Mouse (Mus musculus): Measurements from ENCODE around the gene Auts2.

Gene Auts2

DNA sequence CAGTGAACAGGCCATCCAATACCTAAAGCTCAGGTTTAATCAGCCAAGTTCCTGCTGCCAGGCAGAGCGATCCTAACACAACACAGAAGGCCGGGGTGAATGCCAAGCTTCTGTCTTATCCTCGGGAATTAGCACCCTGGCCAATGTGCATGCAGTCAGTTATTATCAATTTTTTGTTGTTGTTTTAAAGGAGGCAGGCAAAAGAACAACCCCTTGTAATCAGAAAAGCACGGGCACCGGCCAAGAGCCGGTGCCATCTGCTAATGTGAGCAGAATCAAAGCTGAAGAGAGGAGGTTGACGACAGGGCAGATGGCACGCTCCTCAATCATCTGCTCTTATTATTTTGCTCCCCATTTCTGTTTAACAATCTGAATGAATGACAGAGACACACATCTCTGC, 373.1 kb downstream of the Auts2 start:
- DNase-seq (ENCODE audit: low spot score): no peak

DNA sequence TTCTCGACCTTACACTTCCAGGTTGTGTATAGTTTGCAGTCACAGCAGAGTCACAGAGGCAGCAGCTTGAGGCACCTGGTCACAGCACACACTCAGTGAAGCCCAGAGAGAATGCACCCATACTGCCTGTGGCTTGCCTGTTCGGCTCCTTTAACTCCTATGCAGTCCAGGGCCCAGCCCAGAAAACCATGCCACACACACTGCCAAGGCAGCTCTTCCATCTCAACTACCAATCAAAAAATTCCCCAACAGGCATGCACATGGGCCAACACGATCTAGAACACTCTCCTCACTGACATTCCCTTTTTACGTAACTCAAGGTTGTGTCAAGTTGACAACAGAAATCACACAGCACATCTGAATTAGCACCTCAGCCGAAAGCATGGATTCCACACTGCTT, 374.3 kb downstream of the Auts2 start:
- no peak for DNase-seq (ENCODE audit: low spot score)

DNA sequence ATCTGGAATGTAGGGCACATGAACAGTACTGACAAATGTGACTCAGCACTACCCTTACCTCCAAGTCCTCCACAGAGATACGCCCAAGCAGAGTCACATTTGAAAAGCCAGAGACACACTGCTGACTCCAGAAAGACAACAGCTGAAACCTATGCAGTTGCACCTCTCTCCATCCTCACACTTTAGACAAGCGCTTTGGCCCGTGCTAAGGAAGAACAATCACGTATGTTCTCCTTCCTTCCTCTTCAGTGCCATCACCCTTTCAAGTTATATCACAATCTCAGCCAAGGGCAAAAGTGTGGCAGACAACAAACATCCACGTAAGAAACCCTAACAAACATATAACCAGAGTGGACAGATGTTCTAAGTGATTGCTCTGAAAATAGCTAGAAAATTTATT, 374.9 kb downstream of the Auts2 start:
- DNase-seq (ENCODE audit: low spot score): no peak

DNA sequence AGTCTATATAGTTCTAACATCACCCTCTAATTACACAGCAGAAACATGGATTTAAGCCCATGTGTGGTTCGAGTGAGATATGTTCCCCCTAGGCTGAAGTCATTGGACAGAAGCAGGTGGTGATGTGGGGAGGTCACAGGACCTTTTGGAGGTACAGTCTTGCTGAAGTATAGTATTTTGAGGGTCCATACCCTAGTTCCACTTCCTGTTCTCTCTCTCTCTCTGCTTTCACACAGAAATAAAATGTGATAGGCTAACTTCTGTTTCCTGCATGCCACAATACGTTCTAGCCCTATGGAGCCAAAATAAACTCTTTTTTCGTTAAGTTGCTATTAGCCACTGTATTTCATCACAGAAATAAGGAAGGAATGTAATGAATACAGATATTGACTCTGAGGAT, 376.6 kb downstream of the Auts2 start:
- DNase-seq (ENCODE audit: low spot score): no peak

DNA sequence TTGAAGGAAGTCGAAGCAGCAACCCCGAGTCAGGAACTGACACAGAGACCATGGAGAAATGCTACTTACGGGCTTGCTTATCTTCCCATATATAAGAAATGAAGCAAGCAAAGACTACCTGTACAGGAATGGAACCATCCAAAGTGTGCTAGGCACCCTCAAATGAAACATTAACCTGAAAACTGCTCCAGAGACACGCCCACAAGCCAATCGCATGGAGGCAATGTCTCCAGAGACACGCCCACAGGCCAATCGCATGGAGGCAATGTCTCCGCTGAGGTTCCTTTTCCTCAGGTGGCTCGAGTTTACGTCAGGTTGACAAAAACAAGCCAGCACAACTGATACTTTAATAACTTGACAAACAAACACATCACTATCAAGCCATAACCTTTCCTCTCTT, 379.2 kb downstream of the Auts2 start:
- no peak for DNase-seq (ENCODE audit: low spot score)

DNA sequence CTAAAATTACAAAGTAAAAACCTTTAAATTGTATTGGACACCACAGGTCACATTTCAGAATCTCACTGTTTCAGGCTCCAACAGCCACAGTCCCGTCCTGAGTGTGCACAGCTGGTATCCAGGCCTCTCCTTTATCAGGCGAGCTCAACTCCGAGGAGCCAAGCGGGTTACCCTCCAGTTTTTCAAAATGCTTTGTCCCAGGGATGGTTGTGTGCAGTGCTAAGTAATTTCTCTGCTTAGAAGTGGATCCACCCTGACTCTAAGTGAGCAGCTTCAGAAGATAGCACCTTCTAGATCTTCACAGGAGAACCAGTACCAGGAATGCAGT, 381.0 kb downstream of the Auts2 start:
- DNase-seq (ENCODE audit: low spot score): no peak

DNA sequence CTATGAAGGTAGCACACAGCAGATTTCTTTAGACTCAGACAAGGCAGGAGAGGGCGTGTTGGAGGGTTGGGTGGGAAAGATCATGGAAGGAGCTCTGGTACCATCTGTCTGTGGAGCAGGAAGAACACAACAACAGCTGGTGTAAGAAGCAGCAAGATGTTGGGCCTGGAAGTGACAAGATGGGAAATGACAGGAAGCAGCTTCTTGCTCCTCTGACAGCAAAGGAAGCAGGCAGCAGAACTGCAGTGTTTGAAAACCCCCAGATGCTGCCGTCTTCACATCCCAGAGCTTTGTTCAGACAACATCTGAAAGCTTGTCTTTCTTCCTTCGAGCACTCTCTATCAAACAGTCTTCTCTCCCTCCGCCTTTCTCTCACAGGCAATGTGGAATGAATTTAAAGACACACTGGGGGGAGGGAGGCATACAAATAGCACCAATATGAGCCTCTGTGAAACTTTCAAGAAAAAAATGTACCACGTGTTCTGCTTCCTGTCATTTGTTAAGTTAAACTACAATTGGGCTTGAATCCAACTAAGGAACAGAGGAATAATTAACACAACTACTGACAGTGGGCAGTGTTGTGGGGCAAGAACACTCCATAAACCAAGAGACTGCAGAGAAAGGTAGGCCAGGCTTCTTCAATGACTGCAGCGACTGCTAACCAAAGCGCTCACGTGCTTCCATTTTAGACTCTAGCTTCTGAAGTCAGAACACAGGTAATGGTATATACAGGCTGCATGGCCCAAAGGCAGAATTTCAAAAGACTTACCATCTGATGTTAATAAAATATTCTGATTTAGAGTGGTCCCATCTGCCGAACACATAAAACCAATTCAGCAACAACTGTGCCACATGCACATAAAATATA, 381.6 kb downstream of the Auts2 start:
- DNase-seq (ENCODE audit: low spot score): no peak

DNA sequence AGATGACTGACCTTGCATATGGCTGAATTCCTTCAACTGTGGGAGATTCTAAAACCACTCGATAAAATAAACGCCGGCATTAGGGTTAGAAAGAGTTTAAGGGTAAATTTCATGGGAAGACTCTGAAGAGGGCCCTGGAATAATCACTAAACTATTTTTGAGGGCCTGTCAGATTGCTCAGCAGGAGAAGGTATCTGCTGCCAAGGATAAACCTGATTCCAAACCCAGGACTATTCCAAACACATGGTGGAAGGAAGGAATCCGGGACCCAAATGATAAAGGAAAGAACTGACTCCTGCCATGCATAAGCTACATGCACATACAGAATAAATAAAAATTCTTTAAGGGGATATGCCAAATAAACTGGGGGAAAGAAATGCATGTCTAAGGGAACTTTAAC, 399.0 kb downstream of the Auts2 start:
- DNase-seq (ENCODE audit: low spot score): no peak

DNA sequence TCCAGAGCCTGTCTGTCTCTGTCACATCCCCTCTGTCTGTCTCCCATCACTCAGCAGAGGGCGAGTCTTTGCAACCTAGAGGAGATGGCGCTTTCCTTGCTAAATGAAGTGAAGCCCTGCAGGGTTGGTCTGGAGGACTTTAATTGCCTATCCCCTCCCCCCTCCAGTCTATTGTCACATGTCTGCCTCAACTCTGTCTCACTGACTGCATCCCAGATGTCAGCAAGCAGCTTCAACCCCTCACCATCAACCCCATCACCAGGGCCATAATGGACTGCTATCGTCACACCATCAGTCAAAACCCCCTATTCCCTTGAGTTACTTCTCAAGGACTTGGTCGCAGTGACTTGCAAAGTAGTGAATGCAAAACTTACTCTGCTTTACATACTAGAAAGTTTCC, 402.3 kb downstream of the Auts2 start:
- DNase-seq (ENCODE audit: low spot score): no peak

DNA sequence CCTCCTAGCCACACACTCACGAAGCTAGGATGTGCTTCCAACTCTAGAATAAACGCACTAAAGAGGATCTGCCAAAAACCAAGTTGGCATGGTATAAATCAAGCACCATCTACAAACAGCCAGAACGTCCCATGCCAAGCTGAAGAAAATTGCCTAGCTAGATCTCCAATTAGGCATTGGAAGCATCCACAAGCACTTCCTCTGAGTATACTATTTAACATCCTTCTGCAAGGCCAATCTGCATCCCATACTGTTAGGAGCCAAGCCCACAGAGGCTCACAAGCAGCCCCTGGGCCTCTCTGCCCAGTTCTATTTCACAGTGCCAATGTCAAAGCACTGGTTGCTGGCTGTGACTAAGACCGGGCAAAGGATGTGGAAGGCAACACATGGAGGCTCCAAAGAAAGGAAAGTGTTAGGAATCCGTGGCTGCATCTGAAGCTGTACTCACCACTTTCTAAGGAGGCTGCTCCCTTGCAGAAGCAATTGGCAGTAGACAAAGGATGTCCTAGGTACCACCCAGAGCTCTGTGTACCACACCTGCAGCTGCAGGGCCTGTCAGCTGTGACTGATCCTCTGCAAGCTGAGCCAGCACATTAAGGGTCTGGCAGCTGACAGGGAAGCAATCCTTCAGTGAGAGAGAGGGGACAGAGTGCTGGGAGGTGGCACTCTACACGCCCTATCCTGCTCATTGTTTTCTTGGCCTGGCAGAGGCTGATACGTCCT, 407.0 kb downstream of the Auts2 start:
- DNase-seq (ENCODE audit: low spot score): no peak

DNA sequence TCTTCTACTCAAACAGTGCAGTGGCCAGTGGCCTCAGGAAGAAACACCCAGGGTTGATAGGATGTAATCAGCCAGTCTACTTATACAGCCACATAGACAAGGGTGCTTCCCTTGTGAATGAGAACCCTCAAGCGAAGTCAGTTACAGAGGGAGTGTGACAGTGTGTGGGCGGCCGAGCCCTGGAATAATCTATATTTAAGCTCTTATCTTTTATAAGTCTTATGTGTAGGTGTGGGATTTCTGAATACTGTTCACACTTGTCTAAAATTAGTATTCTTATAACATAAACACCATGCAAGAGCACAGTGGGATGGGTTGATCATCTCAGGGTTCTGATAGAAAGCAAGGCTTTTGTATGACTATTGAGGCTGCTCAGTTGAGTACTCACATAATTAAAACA, 411.2 kb downstream of the Auts2 start:
- no peak for DNase-seq (ENCODE audit: low spot score)

DNA sequence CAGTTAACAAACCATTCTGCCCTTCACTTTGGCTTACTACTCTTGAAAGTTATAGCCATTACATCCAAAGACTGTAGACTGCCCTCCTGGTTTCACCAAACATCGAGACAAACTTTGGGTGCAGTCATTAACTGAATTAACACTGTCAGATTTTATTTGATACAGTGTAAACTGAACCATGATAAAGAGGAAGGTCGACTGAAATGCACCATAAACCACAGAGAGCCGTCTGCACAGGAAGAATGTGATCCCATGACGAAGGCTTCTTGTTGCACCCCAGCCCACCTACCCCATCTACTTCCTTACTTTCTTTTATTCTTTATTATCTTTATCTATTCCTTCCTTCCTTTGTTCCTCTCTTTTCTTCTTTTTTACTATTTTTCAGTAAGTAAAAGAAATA, 412.6 kb downstream of the Auts2 start:
- DNase-seq (ENCODE audit: low spot score): no peak

DNA sequence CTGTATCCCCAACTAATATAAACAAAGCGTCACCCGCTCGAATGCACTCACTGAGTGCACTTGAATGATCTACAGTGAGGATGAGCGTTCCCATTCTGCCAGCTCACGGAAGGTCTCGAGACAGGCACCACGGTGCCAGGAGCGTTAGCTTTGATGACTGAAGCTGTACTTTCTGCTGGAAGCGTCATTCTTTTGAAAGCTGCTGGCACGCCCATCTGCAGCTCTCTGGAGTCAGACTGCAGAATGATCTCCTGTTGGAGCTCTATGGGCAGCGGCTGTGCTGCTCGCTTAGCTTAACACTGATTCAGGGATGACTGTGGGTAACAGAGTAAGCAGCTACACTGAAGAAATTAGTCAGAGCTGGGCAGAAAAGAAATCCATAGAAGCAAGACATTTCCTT, 416.5 kb downstream of the Auts2 start:
- no peak for DNase-seq (ENCODE audit: low spot score)

DNA sequence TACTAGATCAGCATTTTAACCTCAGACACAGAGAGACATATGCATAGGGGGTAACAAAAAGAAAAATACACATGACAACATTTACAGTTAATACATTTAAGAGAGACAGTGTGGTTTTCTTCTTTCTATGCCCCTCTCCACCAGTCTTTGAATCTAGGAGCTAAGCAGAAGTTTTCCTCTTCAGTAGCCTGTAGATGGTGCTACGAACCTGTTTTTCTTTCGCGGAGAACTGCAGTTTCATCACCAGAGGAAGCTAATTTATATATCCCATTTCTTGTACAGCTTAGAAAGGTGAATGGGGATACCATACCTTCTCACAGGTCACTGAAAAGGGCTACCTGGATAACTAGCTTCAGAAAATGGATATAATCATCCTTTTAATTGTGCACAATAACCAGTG, 427.5 kb downstream of the Auts2 start:
- no peak for DNase-seq (ENCODE audit: low spot score)

DNA sequence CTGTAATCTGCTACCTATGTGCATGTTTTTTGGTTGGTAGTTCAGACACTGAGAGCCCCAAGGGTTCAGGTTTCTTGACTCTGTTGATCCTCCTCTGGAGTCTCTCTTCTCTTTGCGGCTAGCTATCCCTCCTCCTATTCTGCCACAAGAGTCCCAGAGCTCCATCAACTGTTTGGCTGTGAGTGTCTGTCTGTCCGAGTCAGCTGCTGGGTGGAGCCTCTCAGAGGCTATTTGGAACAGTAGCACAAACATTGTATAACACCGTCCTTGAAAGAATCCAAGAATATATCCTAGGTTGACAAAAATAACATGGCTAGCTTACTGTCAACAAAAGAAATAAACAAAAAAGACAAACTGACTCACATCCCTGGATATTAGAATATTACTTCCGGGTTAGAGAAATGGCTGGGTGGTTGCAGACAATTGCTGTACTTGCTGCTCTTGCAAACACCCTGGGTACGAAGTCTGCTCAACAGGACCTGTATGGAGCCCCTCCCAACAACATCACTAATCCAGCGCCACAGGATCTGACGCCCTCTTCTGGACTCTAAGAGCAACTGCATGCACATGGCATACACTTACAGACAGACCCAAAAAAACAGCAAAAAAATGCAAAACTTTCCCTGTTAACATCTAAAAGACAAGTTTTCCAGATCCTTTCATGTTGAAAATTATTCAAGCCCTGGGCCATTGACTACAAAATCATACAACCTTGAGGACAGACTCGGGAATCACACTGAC, 428.4 kb downstream of the Auts2 start:
- DNase-seq (ENCODE audit: low spot score): no peak

DNA sequence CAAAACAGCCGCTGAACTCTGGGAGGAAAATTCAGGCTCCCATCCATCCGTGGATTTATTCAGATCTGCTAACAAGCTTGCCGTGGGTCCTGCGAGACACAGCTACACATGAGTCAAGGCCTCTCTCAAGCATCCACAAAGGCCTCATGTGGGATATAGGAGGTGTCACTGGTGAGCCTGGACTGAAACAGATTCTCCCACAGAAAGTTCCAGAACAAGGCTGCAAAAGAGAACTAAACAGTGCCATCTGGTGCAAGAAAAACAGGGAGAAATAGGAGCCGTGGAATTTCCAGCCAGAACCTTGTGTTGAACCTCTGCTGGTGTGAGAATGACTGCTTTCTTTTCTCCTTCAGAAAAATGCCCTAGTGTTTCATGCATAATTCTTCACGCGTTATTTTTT, 429.7 kb downstream of the Auts2 start:
- no peak for DNase-seq (ENCODE audit: low spot score)

DNA sequence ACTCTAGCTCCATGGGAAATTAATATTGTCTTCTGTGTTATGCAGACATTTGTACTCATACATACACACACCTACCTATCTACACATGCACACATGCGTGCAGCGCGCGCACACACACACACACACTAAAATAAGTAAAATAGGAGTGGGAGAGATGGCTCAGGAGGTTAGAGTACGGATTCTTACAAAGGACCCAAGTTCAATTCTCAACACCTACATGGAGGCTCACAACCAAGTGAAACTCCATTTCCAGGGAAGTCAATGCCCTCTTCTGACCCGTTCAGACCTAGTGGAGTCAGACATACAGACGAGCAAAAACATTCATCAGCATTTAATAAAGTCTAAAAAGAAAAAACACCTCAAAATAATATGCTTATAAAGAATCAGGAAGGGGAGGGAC, 430.5 kb downstream of the Auts2 start:
- DNase-seq (ENCODE audit: low spot score): no peak

DNA sequence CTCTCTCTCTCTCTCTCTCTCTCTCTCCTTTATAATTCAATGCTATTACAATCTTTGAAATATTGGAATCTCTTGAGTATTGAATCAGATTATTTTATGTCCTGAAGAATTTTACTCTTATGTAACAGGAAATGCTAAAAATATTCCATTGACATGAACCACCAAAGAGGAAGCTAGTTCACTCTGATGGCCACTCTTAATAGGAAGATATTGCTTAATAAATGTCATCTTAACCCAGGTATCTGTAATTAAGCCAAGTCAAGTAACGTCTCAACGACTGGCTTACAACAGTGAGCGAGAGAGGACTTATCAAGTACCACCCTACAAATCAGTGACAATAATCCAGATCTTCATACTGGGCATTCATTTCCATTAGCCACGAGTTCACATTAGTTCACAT, 440.7 kb downstream of the Auts2 start:
- no peak for DNase-seq (ENCODE audit: low spot score)

DNA sequence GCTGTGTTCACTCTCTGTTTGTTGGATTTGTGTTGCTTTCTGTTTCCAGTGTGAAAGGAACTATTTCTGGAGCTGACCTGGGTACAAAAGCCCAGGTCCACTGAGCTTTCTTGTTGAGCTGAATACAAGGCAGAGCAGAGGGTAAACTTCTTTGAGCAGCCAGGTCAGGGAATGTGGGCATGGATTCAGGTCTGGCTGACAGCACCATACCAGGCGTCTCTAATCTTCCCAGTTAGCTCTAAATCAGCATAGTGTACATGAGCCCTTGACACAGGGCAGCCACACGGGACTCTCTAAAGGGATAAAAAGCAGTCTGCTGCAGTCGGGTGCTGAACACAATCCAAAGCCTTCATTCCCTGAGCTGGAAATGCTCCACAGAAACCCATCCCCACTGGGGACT, 444.7 kb downstream of the Auts2 start:
- no peak for DNase-seq (ENCODE audit: low spot score)

DNA sequence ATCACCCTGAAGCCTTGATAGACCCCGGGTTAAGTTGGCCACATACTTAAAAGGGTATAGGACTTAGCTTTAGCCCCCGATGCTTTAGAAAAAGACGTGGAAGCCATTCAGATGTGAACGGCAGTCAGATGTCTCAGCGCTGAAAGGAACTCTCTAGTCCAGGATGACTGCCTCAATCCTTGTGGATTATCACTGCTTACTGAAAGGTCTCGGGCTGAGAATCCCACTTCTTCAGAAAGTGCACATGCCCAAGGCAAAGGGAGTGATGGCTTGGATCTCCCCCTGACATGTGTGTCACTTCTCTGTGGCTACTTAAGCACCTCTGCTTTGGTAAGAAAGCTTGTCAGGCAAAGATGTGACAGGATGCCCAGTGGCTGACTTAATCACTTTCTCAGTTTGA, 450.4 kb downstream of the Auts2 start:
- no peak for DNase-seq (ENCODE audit: low spot score)

DNA sequence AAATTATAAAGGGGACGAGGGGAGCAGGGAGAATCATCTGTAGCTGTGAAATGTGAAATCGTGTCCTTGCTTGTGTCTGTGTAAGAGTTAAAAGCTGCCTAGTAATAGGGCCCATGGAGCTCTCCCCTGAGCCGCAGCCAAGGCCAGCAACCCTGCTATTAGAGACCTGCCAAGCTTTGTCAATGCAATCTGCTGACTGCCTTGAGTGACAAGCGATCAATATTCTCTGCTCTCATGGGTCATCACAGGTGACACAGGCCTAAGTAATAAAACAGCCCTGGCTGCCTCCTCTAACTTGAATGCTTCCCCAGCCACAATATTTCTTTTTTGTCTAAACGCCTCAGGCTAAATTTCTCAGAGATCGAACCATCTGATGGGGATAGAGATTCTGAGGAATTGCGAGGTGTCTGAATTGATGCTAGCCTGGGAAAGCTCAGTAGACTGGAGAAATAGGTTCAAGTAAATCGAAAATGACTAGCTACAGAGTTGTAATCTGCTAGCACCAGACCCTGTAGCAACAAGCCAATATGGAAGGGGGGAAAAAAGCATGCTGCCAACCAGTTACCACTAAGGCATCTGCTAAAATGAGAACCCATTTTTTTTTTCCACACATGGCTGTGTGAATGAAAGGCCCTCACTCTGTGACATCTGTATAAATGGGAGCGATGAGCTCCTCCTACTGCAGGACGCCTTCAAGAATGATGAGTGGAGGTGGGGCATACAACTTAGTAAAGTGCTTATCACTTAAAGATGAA, 453.5 kb downstream of the Auts2 start:
- no peak for DNase-seq (ENCODE audit: low spot score)

DNA sequence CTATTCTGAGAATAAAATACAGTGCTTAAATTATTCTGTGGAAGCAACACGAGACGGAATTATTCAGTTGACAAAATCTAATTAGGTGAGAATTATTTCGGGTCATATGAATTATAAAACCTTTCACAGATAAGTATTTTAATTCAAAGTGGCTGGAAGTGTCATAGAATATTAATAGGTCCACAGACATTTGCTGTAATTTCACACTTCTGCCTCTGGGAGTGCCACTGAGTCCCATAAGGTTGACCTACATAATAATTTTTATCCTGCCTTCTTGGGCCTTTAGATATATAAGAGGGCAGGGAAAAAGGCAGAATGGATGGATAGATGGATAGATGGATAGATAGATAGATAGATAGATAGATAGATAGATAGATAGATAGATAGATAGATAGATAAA, 454.6 kb downstream of the Auts2 start:
- DNase-seq (ENCODE audit: low spot score): no peak

Measured in ovary, postnatal 10 days (tissue).